Mouse (Mus musculus) heart, embryonic 16.5 days (tissue): Measurements from ENCODE around the gene Eif4enif1. TPM values are rescaled to one million over a fixed set of nuclear protein-coding genes. Genes with fewer than 3 reads are reported as not detected.

ENCODE experiments used
- ATAC-seq: fragments of 200-750 bp; cut with Nextera tagmentation; replicated peaks from 2 replicates; pipeline ENCODE4 v1.8.0; 2017; ENCODE audit warnings: moderate number of reproducible peaks; ENCODE audit not compliant: insufficient read depth, low FRiP score; ENCODE audit errors: extremely low read depth
- H3K27ac ChIP-seq: fragments of 300-500 bp; sonication (generic); 2 replicates; pipeline ENCODE4 v1.5.1; 2014; ENCODE audit warnings: mild to moderate bottlenecking, low read length, control low read depth, moderate library complexity
- H3K27me3 ChIP-seq: fragments of 300-500 bp; sonication (generic); 2 replicates; pipeline ENCODE4 v1.6.1; 2014; ENCODE audit warnings: low read length, mixed read lengths; ENCODE audit not compliant: control insufficient read depth, insufficient read depth
- H3K36me3 ChIP-seq: fragments of 300-500 bp; sonication (generic); 2 replicates; pipeline ENCODE4 v1.6.1; 2014; ENCODE audit not compliant: control insufficient read depth, insufficient read depth
- H3K4me1 ChIP-seq: fragments of 300-500 bp; sonication (generic); 2 replicates; pipeline ENCODE4 v1.6.1; 2014; ENCODE audit warnings: low read length, mixed read lengths; ENCODE audit not compliant: control insufficient read depth, insufficient read depth
- H3K4me2 ChIP-seq: fragments of 300-500 bp; sonication (generic); 2 replicates; pipeline ENCODE4 v1.6.1; 2014; ENCODE audit warnings: low read depth, mild to moderate bottlenecking, control low read depth, low read length
- H3K4me3 ChIP-seq: fragments of 300-500 bp; sonication (generic); 2 replicates; pipeline ENCODE4 v1.5.1; 2014; ENCODE audit warnings: mild to moderate bottlenecking, control low read depth, low read length
- H3K9ac ChIP-seq: fragments of 300-500 bp; sonication (generic); 2 replicates; pipeline ENCODE4 v1.6.1; 2014; ENCODE audit warnings: low read length, control low read depth
- H3K9me3 ChIP-seq: fragments of 300-500 bp; sonication (generic); replicated peaks from 2 replicates; pipeline ENCODE4 v1.6.1; 2016; ENCODE audit warnings: low read length; ENCODE audit not compliant: control insufficient read depth
- WGBS: fragments of 180-500 bp; shearing (Covaris S2); extraction: QIAGEN DNeasy Blood & Tissue Kit; methylation state at CpG from one replicate; pipeline ENCODE4 v1.1.7; 2014; 5-methylcytosine and 5-hydroxymethylcytosine counted together
- polyA plus RNA-seq: library from polyadenylated mRNA; unstranded; fragments of >200 nt; fragmentation: Nextera tagmentation; extraction: Ambion mirVana; gene quantifications from 2 replicates; pipeline ENCODE4 v1.2.1, GENCODE M21; 2015

Gene Eif4enif1
- polyA plus RNA-seq, 1 experiment from 2014 or later: 31.9 TPM

DNA sequence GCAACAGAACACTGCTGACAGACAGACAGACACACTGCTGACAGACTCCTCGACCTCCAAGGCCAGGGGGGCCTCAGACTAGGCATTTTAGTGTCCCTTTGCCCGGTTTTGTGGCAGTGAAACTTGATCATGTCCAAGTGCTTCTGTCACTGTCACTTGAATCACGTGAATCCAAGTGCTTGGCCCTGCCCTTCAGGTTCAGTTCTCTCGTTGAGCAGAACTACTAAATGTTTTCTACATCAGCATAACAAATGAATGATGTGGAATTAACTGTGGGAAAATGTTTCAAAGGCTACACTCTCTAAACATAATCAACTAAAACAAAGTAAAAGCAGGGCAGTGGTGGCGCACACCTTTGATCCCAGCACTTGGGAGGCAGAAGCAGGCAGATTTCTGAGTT lies 76.2 kb downstream of the Eif4enif1 start:
- Histone ChIP-seq H3K9me3 (peaks cover 15% of the 10 kb centered on the region), H3K27me3 (no peaks in the 10 kb centered on the region), H3K4me2 (no peak overlapping the region), H3K4me3 (no peak overlapping the region), H3K4me1 (no peaks in the 10 kb centered on the region), H3K36me3 (no peaks in the 10 kb centered on the region), H3K9ac (no peak overlapping the region), H3K27ac (no peak overlapping the region)
- WGBS: 51% methylated on average over 5 of the region's 5 CpGs
- ATAC-seq: no peak

DNA sequence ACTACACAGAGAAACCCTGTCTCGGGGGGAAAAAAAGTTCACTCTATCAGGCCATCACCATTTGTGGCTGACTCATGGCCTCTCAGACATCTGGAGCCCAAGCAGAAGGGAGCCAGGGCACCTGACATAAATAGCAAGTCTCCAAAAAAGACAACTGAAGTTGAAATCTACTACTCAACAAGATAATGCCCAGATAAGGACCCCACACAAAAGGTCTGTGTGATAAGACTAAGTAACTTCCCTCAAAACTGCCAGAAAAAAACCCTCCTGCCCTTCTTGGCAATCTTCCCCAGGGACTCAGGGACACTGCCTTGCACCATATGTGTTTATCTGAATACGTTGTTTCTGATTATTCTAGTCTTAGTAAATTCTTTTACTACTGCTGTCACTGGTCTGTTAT lies 77.5 kb downstream of the Eif4enif1 start:
- no peak overlapping the region for H3K4me2 ChIP-seq
- WGBS: 42% methylated on average over 2 of the region's 2 CpGs
- H3K27me3 ChIP-seq: no peaks in the 10 kb centered on the region
- peaks cover 15% of the 10 kb centered on the region for H3K9me3 ChIP-seq
- H3K4me1 ChIP-seq: no peaks in the 10 kb centered on the region
- H3K4me3 ChIP-seq: no peak overlapping the region
- H3K27ac ChIP-seq: no peak overlapping the region
- ATAC-seq: no peak
- no peak overlapping the region for H3K9ac ChIP-seq
- no peaks in the 10 kb centered on the region for H3K36me3 ChIP-seq

DNA sequence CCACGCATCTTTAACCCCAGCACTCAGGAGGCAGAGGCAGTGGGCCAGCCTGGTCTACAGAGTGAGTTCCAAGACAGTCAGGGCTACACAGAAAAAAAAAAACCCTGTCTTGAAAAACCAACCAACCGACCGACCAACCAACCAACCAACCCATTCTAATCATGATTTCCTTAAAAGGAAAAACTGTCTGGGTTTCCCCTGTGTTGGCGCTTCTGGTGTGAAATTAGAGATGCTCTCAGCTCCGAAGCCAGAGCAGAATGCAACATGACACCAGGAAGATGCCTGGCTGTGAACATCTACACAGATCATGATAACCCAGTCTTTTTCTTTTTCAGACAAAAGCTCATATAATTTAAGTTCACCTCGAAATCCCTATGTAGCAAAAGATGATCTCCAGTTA lies 80.7 kb downstream of the Eif4enif1 start:
- no peak overlapping the region for H3K27ac ChIP-seq
- H3K4me1 ChIP-seq: no peaks in the 10 kb centered on the region
- H3K36me3 ChIP-seq: no peaks in the 10 kb centered on the region
- no peak overlapping the region for H3K9ac ChIP-seq
- H3K4me2 ChIP-seq: no peak overlapping the region
- H3K27me3 ChIP-seq: no peaks in the 10 kb centered on the region
- no peak for ATAC-seq
- 75% methylated on average over 6 of the region's 6 CpGs for WGBS
- H3K4me3 ChIP-seq: no peak overlapping the region
- H3K9me3 ChIP-seq: peaks cover 15% of the 10 kb centered on the region

DNA sequence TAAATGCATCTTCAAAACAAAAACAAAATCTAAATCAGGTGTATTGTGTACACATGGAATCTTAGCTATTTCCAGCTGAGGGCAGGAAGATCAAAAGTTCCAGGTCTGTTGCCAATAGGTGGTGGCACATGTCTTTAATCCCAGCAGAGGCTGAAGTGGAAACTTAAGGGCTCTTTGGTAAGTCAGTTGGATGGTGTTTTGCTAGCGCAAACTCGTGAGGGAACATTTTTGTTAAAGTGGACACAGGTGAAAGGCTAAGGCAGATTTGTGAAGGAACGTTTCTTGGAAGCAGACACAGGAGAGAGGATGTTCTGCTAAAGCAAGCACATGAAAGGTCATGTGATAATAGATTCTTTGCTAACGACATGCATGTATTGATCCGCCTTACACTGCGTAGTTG lies 81.5 kb downstream of the Eif4enif1 start:
- Histone ChIP-seq H3K9me3 (peaks cover 15% of the 10 kb centered on the region), H3K27me3 (no peaks in the 10 kb centered on the region), H3K36me3 (no peaks in the 10 kb centered on the region), H3K4me3 (no peak overlapping the region), H3K27ac (no peak overlapping the region), H3K9ac (no peak overlapping the region), H3K4me2 (no peak overlapping the region), H3K4me1 (peaks cover 5% of the 10 kb centered on the region; the same call in 1 of the 2 replicates)
- no peak for ATAC-seq
- 90% methylated on average over 6 of the region's 6 CpGs for WGBS

DNA sequence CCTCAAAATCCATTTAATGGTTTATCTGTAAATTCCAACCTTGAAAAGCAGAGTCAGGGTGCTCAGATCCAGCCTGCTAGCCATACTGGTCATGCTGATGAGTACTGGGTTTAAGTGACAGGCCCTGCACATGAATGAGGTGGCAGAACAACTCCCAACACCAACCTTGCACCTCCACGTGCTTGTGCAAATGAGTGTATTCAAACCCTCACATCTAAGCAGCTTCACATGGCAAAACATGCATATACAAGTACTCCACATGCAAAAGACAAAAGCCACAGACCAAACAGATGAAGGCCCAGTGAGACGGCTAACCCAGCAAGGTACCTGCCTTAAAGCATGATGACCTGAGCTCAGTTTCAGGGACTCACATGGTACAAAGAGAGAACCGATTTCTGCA lies 83.7 kb downstream of the Eif4enif1 start:
- peaks cover 5% of the 10 kb centered on the region for H3K4me1 ChIP-seq
- H3K27ac ChIP-seq: no peak overlapping the region
- H3K9ac ChIP-seq: no peak overlapping the region
- no peaks in the 10 kb centered on the region for H3K27me3 ChIP-seq
- ATAC-seq: no peak
- H3K36me3 ChIP-seq: no peaks in the 10 kb centered on the region
- H3K4me2 ChIP-seq: no peak overlapping the region
- no peak overlapping the region for H3K4me3 ChIP-seq
- 81% methylated on average over 3 of the region's 3 CpGs for WGBS
- peaks cover 8% of the 10 kb centered on the region for H3K9me3 ChIP-seq

DNA sequence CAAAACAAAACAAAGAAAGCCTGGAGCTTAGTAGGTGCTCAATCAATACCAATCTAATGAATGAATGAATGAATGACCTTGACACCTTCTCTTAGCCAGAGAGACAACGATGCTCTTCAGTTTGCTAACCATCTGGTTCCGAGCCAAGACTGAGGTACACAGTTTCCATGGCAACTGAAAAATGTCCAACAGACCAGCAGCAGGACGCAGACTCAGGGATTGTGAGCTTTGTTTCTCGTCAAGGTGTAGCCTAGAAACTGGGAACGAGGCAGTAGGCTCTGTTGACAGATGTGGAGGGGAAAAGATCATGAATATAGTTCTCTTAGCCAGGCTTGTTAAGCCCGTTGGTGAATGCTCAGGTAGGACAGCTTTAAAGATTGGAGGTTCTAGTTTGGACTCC lies 84.9 kb downstream of the Eif4enif1 start:
- H3K9ac ChIP-seq: no peak overlapping the region
- 60% methylated on average over 6 of the region's 6 CpGs for WGBS
- no peak for ATAC-seq

DNA sequence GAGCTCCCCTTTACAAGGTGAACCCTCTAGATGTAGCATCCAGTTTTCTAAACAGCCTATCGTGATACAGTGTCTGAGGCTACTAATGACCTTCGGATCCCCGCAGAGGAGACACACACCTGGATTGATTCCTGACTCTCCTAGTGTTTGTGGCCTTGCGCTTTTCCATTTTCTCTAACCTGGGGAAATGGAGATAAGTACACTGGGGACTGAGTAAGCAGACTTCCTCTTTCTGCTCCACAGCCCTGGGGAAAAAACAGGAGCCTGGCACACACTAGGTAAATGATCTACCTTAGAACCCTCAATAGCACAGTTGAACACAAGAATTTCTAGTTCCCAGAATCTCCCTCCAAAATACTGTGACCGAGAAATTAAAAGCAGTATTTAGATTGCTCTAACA lies 85.7 kb downstream of the Eif4enif1 start:
- H3K9ac ChIP-seq: peak overlapping the region; percentile 99; the same call in 1 of the 2 replicates
- WGBS: 63% methylated on average over 5 of the region's 5 CpGs
- H3K4me1 ChIP-seq: peaks cover 15% of the 10 kb centered on the region
- H3K4me3 ChIP-seq: peak overlapping the region; percentile 90
- peak overlapping the region; percentile 95 for H3K4me2 ChIP-seq
- no peak for ATAC-seq
- H3K27ac ChIP-seq: no peak overlapping the region
- no peaks in the 10 kb centered on the region; the same call in 1 of the 2 replicates for H3K9me3 ChIP-seq
- no peaks in the 10 kb centered on the region for H3K27me3 ChIP-seq
- no peaks in the 10 kb centered on the region for H3K36me3 ChIP-seq

More for the DNA sequence above, 84.9 kb downstream of the Eif4enif1 start:
- no peak overlapping the region for H3K27ac ChIP-seq
- no peaks in the 10 kb centered on the region; the same call in 1 of the 2 replicates for H3K9me3 ChIP-seq
- peaks cover 8% of the 10 kb centered on the region for H3K4me1 ChIP-seq
- no peaks in the 10 kb centered on the region for H3K27me3 ChIP-seq
- H3K36me3 ChIP-seq: no peaks in the 10 kb centered on the region
- no peak overlapping the region for H3K4me2 ChIP-seq
- H3K4me3 ChIP-seq: no peak overlapping the region

DNA sequence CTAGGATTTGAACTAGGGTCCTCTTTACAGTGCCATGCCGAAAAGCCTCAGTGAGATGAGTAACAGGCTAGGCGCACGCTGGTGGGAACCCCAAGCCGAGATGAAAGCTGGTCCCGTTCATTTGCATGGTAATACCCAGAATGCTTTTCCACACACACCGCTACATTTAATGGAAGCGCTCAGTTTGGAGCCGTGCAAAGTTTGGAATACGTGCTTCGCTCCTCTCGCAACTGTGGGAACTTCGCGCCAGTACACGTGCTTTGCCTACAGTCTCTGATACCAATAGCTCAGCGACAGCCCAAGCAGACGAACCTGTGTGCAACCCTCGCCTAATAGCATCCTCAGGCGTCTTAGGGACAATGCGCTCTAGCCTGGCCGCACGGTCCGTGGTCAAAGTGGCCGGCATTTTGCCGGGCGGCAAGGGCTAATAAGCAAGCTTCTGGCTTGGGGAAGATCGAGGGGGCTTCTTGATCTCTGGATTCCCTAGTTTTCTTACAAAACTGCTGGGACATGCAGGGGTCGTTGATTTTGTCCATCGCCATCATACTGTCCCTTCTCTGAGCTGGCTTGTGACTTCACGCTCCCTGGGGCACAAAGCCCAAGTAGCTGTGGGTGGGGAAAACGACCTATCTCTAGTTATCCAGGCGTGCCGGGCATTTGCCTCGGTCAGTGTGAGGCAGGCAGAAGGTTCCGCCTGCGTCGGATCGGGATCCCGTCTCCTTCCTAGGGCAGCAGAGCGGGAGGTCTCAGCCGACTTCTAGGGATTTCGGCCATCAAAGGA lies 86.5 kb downstream of the Eif4enif1 start, which contains the start of gene Patz1:
Gene Patz1 (plus strand): TSS at position 354 of the 781 bp plus-strand sequence.
- Histone ChIP-seq H3K4me3 (peak within 1 kb of the TSS; percentile 90), H3K9me3 (no peaks in the 10 kb centered on the region), H3K36me3 (peaks cover 2% of the 10 kb centered on the region; the same call in 1 of the 2 replicates), H3K27me3 (no peaks in the 10 kb centered on the region), H3K27ac (peak within 1 kb of the TSS; percentile 100), H3K9ac (peak within 1 kb of the TSS; percentile 99), H3K4me1 (peaks cover 23% of the 10 kb centered on the region), H3K4me2 (peak within 1 kb of the TSS; percentile 95)
- peak; percentile 8 for ATAC-seq
- WGBS: under 1% methylated on average over 41 of the region's 41 CpGs

DNA sequence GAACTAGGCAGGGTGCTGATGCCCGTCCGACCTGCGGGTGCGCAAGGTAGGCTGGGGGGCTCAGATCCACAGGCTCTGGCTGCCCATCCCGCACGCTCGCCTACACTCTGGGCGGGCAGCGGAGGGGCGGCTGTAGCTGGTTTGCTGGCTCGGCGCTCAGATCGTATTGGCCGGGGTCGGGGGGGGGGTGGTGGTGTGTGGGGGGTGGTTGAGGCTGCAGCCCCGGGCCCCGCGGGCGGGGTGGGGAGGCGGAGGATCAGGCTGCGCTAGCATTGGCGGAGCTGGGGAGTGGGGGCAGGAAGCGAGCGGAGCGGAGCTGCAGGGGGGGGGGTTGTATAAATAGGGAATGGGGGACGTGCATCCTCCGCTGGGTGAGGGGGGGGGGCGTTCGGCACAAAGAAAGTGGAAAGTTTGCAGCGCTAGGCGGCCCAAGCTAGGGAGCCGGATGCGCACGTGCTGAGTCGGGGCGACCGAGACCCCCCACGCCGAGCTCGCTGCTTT lies 87.2 kb downstream of the Eif4enif1 start:
- ATAC-seq: peak; percentile 81
- Histone ChIP-seq H3K4me1 (peaks cover 29% of the 10 kb centered on the region), H3K4me3 (peak overlapping the region; percentile 90), H3K27me3 (no peaks in the 10 kb centered on the region), H3K9ac (peak overlapping the region; percentile 99), H3K27ac (peak overlapping the region; percentile 100), H3K36me3 (peaks cover 8% of the 10 kb centered on the region), H3K4me2 (peak overlapping the region; percentile 95), H3K9me3 (no peaks in the 10 kb centered on the region)
- WGBS: 0% methylated on average over 37 of the region's 40 CpGs
